Mouse (Mus musculus): ENCODE data around the gene Gm10318.
A peak's percentile ranks its signal among the peaks of the same experiment; 100 is the strongest.

Gene Gm10318

DNA sequence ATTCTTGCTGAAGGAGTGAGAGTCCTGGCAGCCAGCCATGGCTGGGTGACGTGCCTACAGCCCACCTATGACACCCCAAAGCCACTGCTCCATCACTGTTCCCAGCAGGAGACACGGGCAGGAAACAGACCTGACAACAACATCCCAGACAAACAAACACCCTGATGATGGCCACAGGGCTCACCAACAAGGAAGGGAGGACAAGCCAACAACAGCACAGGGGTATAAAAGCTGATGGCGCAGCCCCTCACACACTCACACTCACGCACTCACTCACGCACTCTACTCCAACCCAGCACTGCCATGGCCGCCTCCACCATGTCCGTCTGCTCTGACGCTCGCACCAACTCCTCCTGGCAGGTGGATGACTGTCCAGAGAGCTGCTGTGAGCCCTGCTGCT is at the start of gene Gm10318:
Gm10318 (plus strand) TSS at position 301 of the 400 bp plus-strand sequence.
- DNase-seq, result no peak

DNA sequence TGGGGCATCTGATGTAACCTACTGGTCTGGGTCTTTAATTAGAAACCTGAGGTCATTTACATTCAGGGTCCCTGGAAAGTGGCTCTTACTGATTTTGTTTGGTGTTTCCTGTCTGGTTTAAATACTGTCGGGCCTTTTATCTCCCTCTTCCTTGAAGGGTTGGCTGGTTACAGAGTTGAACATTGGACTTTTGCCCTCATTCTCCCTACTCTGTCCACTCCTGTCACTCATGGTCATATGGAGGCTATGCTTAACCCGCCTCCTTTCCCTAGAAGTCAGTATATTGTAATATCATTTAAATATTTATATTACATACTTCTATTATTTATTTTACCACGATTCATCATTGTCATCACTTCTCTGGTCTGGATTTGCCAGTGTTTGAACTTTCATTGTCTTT is 48.6 kb upstream of the Gm10318 start:
- no peak for DNase-seq

GRCm38 (mm10) chr10:77811743-77812142 is 40.9 kb upstream of the Gm10318 start, which contains the start of gene Gm9507:
TSS of gene Gm9507 (minus strand) at chr10:77811843.
- no peak for DNase-seq

GRCm38 (mm10) chr10:77814382-77814781 is 38.3 kb upstream of the Gm10318 start, which contains the start of gene Gm2696:
TSS of gene Gm2696 (plus strand) at chr10:77814682.
- DNase-seq, result no peak

DNA sequence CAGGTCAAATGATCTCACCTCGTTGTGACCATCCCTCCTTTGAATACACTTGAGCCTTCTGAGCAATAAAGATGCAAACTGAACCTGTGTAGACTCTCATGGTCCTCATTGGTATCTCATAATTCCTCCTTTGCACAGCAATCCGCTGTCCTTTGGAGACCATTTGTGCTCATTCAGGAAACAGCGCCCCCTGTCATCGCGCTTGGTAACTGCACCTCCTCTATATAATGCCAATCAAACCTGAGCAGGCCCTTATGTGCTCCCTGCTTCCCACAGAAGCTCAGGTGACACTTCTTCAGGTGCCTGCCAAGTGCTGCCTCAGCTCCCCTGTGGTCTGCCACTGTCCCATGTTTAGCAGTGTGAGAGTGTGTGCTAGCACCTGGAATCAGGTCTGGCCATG is 37.1 kb upstream of the Gm10318 start:
- peak; percentile 18 for DNase-seq

GRCm38 (mm10) chr10:77818523-77818922 is 34.1 kb upstream of the Gm10318 start:
- DNase-seq, result no peak

GRCm38 (mm10) chr10:77819203-77819602 is 33.5 kb upstream of the Gm10318 start:
- no peak for DNase-seq

GRCm38 (mm10) chr10:77826951-77827350 is 25.7 kb upstream of the Gm10318 start, which contains the start of gene Krtap10-4:
TSS of gene Krtap10-4 (minus strand) at chr10:77827095.
- DNase-seq, result no peak

GRCm38 (mm10) chr10:77835647-77836046 is 17.0 kb upstream of the Gm10318 start, which contains the start of gene Krtap10-10:
TSS of gene Krtap10-10 (plus strand) at chr10:77835947.
- DNase-seq, result no peak

DNA sequence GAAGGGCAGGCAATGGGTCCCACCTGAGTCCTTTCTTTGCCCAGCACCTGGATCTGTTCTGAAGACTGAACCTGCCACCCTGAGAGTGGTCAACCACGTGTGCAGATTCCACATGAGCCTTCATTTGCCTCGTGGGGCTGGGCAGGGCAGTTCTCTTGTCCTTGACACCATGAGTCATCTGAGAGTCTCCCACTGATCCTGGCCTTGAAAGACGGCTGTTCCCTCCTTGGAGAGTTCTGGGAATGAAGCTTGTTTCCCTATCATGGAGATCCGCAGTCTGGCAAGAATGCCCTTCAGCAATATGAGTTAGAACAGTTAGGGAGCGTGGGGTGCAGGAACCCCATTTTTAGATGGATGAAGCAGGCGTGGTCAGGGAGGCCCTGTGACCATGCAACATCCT is 13.7 kb upstream of the Gm10318 start:
- no peak for DNase-seq

DNA sequence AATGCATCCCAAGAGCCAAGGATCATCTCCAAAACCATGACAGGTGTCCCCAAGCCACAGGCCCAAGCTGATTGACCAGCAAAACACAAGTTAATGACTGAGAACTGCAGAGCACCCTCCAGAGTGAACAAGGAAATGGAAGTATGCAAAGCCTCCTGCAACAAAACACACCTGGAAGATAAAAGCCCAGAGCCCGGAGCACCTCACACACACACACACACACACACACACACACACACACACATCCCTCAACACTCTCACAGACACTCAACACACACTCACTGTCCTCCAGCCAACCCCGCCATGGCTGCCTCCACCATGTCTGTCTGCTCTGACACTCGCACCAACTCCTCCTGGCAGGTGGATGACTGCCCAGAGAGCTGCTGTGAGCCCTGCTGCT is 6.2 kb upstream of the Gm10318 start, which contains the start of gene Gm36176:
Gm36176 (plus strand) TSS at position 301 of the 400 bp plus-strand sequence.
- no peak for DNase-seq

DNA sequence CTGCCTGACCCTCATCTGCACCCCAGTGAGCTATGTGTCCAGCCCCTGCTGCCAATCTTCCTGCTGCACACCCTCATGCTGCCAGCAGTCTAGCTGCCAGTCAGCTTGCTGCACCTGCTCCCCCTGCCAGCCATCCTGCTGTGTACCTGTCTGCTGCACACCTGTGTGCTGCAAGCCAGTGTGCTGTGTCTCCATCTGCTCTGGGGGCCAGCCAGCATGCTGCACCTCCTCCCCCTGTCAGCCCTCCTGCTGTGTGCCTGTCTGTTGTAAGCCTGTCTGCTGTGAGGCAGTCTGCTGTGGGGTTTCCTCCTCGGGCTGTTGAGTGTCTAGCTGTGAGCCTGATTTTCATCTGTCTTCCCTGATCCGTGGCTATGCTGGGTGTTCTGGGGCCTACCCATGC is 5.7 kb upstream of the Gm10318 start:
- DNase-seq, result no peak

- no peak for DNase-seq
Observed at GRCm38 (mm10) chr10:77847538-77847937, 5.1 kb upstream of the Gm10318 start.

GRCm38 (mm10) chr10:77861675-77862074 is 9.0 kb downstream of the Gm10318 start, which contains the start of gene Gm3285:
TSS of gene Gm3285 (plus strand) at chr10:77861975.
- no peak for DNase-seq

- DNase-seq, result peak; percentile 66
Observed at GRCm38 (mm10) chr10:77864067-77864761, 11.6 kb downstream of the Gm10318 start.

DNA sequence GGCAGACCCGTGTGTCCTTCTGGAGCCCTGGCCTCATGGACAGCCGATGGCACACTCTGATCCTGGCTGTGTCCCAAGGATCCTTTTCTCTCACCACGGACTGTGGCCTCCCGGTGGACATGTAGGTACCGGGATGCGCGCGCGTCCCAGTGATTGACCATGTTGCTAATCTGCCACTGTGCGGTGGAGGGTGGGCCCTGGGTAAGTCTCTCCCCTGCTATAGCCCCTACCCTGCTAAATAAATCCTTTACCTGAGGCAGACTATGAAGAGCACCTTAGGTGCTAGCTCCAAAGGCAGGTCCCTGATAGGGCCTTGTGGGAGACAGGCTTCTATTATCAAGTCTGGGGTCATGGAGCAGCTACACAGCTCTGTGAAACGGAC is 12.1 kb downstream of the Gm10318 start:
- no peak for DNase-seq

GRCm38 (mm10) chr10:77867546-77867945 is 14.9 kb downstream of the Gm10318 start:
- DNase-seq, result no peak

DNA sequence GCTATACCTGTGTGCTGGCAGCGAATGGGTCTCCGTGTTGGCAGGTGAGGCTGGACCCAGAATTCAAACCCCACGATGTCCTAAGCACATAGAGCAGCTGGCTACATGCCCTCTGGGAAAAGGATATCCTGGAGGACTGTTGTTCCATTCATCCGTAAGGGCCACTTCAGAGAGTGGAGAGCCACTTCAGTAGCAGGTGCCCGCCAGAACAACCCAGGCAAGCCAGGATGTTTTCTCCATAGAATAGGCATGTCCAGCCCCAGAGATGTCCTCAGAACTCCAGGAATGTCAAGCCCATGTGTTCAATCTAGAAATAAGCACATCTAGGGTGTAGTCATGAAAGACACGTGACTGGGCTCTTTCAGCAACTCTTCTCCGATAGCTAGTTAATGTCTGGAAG is 17.0 kb downstream of the Gm10318 start:
- DNase-seq, result no peak

GRCm38 (mm10) chr10:77878985-77879384 is 26.3 kb downstream of the Gm10318 start:
- DNase-seq, result peak; percentile 48

DNA sequence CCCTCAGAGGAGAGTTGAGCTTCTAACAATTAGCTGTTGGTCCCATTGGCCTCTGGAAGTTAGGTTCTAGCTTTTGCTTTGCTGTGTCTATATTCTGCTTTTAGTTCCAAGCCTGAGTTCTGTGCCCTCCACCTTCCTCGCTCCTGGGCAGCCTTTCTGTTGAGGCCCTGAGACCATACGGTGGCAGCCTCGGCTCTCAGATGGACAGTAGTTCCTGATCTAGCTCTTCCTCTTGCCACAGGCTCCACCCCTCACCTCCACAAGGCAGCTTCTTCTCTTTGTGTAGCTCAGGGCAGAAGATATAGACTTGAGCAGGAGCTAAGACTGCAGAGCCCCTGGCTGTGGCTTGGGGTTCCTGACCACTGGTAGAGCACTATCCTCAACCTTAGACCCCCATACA is 27.6 kb downstream of the Gm10318 start:
- no peak for DNase-seq

- no peak for DNase-seq
Observed at GRCm38 (mm10) chr10:77882553-77882952, 29.9 kb downstream of the Gm10318 start.

DNA sequence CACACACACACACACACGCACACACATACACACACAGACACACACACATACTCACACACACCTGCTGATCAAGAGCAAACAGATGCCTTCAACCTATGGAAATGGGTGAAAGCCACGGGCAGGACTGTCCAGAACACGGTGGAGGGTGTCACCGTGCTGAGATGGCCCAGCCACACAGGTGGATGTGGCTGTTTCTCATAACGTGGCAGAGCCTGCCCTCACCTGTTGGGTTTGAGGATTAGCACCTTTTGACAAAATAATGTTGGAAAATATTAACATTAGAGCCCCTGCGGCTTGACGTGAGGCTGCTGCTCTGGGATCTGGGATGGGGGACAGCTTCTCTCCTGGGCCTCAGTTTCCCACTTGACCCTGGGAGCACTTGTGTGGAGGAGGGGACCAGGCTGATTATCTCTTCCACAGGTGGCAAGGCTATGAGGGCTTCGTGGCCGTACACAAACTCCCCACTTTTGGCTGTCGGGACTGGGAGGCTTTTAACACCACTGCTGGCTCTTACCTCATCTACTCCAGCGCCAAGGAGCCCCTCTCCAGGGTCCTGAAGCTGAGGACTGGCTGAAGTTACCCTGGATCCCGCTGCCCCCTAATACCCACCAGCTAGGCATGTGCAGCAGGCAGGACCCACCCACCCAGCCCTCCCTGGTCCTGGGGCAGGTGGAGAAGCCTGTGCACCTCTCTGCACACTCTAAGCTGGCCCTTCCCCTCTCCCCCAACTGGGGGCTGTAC is 33.5 kb downstream of the Gm10318 start:
- no peak for DNase-seq

GRCm38 (mm10) chr10:77890987-77891565 is 38.4 kb downstream of the Gm10318 start:
- no peak for DNase-seq

- DNase-seq, result no peak
Observed at GRCm38 (mm10) chr10:77895562-77895961, 42.9 kb downstream of the Gm10318 start.

Data from kidney, adult 18-20 months (tissue).